Mouse (Mus musculus): Measurements from ENCODE around the gene Errfi1.

The Errfi1 gene

GRCm38 (mm10) chr4:150917336-150918027, 63.8 kb downstream of the Errfi1 start:
- DNase-seq = no peak
